Mouse (Mus musculus): ENCODE data around the gene Efna3.

The Efna3 gene

DNA sequence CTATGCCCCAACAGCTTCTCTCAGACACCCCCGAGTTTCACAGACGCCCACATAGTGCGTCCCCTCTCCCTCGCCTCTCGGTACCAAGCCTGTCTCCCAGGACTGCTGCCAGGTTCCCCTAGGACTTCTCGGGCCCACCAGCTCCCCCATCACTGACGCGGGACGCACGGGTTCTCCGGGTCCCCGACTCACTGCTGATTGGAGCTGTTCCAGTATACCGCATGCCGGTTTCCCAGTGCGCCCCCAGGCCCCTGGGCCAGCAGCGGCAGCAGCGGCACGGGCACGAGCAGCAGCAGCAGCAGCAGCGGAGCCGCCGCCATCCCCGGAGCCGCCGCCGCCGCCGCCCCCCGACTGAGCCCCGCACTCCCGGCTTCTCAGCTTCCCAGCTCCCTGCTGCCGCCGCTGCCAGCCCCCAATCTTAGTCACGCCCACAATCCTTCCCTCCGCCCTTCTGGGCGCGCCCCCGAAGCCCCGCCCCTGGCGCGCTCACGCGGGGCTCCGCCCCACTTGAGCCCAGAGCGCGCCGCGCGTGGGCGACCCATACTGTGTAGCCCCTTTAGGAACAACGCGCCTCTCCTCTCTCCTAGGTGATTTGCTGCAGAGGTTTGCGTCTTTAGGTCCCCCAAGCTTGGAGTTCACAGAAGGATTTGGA lies at the start of gene Efna3:
TSS of gene Efna3 (minus strand) at position 452 of the 652 bp plus-strand sequence.
- no peak for DNase-seq (ENCODE audit: low read depth, low spot score)

DNA sequence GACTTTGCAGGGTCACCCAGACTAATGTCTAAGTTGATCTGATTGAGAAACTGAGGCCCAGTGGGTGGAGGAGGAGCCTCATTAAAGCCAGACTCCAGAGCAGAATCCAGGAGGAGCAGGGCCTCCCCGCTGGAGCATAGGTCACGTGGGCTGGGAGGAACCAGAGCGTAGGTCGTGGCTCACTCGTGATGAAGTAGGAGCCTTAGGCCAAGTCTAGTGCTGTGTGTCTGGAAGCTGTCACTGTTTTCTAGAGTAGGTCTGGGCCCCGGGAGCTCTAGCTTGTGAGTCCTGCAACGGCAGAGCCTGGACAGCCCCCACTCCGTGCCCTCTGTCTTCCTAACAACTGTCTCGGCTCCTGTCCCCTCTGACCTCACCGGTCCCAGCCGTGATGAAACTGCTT lies 44.6 kb upstream of the Efna3 start:
- no peak for DNase-seq (ENCODE audit: low read depth, low spot score)

DNA sequence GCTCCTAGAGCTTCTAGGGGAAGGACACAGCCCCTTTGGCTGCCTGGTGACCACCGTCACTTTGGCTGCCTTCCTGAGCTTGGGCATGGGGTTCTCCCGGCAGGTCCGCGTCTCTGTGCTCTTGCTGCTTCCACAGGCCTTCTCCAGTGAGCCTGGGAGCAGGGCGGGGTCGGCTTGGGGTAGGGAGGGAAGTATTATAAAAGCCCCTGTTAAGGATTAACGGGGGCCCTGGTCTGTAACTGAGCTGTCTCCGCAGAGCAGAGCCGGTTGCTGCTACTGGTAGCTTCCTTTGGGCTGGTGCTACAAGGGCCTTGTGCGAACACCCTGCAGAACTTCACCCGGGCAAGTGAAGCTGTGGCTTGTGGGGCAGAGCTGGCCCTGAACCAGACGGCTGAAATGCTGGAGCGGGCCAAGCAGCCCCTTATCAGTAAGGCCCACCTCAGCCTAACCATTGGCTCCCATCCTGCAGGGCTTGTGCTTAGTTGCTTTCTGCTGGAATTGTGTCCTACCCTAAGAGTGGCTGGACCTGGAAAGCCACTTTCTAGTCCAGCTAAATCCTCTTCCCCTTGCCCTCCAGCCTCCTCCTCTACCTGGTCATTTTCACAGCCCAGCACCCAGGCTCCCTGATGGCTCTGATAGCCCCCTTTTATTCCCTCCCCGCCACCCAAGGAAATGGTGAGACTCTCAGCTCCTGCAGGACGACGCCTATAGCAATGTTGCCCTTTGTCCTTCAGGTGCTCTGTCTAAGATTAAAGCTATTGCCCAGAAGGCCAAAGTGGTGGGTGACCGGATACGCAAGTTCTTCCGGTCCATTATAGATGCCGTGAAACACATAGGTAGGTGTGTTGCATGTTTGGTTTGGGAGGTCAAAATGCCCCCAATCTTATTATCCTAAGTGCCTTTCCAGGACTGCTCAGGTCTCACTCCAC lies 43.0 kb upstream of the Efna3 start:
- no peak for DNase-seq (ENCODE audit: low read depth, low spot score)

DNA sequence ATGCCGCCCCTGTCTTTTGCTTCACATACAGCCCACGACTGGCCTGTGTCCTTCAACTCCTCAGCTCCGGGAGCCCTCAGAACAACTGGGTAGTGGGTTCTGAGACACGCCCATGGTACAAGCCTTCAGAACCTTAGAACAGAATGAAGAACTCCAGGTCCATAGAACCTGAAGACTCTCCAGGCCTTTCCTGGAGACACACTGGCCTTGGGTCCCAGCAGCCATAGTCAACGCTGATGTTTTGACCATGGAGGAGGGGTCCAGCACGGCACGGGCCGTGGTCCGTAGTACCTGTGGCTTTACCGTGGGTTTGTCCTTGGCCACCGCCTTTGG lies 42.4 kb upstream of the Efna3 start, which contains the start of gene Dcst1:
TSS of gene Dcst1 (minus strand) at position 101 of the 333 bp plus-strand sequence.
- no peak for DNase-seq (ENCODE audit: low read depth, low spot score)

DNA sequence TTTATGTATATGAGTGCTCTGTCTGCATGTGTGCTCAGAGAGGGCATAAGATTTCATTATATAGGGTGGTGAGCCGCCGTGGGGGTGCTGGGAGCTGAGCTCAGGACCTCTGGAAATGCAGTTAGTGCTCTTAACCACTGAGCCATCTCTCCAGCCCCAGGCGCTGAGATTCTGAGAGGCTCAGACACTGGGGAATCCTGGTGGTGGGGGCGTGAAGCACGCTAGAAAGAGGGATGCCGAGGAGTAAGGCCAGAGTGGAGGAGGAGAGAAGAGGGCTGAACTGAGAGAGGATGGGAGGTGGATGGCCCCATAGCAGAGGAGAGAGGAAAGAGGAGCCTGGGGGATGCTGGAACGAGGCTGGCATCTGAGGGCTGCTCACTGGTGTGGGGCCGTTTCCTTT lies 41.9 kb upstream of the Efna3 start:
- DNase-seq (ENCODE audit: low read depth, low spot score) = no peak

DNA sequence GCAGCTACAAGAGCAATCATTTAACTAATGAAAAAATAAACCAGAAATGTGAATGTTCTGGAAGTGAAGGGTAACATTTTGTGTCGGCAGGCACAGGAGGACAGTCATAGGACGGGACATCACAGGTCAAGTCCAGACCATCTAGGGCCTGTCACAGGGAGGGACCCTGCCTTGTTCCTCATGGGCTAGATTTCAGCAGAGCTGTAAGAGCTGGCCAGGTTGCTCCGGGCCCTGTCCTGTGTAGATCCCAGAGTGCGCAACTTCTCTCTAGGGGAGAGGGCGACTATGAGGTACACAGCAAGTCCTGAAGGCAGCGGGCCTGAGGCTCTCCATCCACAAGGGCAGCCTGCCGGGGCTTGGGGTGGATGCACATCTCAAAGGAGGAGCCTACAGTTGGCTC lies 38.9 kb upstream of the Efna3 start, which contains the start of gene Dcst2:
TSS of gene Dcst2 (plus strand) at position 301 of the 400 bp plus-strand sequence.
- no peak for DNase-seq (ENCODE audit: low read depth, low spot score)

DNA sequence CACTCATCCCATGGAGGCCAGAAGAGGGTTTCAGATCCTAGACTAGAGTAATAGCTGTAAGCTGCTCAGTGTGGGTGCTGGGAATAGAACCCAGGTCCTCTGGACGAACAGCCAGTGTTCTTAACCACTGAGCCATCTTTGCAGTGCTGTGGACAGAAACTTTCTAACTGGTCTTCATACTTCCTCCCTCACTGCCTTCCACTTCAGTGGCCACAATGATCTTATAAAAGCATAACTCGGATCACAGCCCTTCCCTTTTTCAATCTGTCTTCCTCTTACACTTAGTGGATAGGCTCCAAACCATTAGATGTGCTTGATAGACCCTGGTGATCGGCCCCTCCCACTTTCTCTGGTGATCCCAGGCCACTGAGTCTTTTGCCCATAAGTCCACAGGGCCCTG lies 37.5 kb upstream of the Efna3 start:
- DNase-seq (ENCODE audit: low read depth, low spot score) = no peak

DNA sequence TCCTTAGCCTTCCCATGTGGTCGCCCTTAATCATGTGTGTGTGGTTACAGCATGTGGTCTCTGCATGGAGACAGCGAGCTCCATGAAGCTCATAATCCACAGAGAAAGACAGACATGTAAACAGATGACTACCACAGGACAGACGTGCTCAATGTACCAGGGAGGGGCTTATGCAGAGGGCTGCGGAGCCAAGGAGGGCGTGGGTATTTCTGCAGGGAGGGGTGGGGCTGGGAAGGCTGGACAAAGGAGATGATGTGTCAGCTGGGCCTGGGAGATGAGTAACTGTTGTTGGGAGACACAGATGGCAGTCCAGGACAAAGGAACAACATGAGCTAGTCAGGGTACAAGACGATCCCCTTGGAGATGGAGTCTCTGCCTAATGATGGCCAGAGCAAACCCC lies 36.9 kb upstream of the Efna3 start:
- DNase-seq (ENCODE audit: low read depth, low spot score) = peak; percentile 65

DNA sequence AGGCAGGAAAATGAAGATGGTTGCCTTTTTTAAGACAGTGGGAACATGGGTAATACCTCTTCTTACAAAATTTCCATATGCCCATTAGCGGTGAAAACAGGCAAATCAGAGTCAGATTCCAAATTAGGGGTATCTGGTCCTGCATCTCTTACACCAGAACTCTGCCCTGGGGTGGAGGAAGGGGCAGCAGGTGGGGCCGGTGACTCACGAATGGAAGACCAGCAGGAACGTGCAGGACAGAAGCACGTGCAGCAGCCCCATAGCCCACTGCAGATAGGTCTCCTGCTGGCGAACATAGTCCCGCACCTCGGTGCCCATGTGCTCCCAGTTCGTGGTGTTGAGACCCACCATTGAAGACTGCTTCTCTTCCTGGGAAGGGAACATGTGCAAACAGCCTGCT lies 33.3 kb upstream of the Efna3 start:
- no peak for DNase-seq (ENCODE audit: low read depth, low spot score)

DNA sequence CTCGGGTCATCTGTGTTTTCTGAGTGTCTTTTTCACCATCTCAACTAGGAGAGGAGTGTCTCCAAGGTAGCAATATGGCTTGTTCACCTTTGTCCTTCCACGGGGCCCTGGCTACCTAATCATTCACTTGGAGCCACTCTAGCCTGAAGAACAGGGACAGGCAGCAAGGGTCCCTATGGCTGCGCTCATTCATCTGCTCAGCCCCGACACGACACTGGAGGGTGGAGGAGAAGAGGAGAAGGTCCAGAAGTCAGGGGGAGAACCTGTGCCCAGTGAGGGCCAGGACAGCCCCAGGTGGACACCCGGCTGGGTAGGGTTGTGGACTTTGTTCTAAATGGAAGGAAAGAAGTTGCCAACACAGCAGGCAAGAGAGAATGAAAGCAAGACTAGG lies 32.7 kb upstream of the Efna3 start:
- DNase-seq (ENCODE audit: low read depth, low spot score) = no peak

DNA sequence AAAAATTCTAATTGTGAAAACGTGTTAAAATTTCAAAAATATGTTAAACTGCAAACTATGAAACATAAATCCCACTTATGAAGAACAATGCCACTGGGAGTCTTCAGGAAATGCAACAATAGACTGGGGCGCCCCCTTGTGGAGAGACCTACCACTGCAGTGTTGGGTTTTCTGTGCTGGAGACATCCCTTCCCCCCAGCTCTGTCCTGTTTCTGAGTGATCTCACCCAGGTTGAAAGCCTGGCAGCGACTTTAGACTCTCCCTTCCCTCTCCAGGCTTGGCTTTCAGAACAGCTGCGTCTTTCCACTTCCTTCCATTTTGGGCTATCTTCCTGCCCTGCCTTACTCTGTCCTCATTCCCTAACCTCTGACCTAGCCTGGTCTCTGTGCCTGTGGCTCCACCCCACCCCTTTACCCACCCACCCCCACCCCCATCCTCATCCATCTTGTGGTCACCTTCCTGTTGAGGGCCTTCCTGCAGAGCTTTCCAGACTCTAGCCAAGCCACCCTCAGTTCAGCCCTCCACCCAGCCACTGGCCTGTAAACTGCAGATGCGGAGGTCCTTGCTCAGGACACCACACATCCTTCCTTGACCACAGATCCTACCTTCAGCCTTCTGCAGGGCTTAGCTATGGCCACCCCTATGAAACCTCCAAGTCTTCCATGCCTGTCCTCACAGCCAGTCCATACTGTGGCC lies 32.2 kb upstream of the Efna3 start:
- DNase-seq (ENCODE audit: low read depth, low spot score) = peak; percentile 96

DNA sequence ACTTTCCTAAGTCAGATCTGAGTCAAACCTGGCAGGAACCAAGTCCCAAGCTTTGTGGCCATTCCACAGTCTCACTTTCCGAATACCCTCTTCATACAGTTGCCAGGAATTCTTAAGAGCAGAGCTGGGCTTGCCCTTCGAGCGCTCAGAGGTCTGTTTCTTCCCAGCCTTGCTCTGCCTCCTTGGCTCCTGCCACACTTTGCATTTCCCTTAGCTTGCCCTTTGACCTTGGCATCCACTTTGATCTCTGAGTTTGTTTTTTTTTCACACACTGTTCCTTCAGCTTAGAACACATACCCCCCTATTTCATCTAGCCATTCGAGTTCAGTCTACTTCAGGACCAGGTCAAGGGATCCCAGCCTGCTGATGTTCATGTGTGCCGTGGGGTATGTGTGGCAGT lies 28.5 kb upstream of the Efna3 start:
- no peak for DNase-seq (ENCODE audit: low read depth, low spot score)

DNA sequence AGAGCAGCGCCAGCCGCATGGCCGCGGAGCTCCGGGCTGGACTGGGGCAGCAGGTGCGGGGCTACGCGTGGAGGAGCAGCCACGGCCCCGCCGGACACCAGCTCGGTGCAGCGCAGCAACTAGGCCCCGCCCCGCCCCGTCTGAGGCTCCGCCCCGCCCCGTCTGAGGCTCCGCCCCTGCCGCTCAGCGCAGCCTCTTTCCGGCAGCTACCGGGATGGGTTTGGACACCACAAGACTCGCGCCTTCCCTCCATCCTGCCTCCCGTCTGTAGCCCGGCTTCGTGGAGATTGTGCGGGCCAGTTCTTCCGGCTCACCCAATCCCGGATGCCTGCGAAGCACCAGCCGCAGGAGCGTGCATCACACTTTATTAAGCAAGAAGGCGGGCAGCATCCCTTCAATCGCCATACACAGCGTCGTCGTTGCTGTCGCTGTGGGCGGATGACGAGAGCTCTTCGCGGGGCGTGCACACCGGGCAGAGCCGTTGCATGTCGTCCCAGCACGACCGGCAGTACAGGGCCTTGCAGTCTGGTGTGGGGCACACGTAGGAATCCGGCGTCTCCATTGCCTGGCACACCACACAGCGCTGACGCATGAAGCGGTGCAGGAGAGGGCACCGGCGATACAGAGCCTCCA lies 27.2 kb upstream of the Efna3 start, which contains the start of gene Adam15:
TSS of gene Adam15 (minus strand) at position 128 of the 633 bp plus-strand sequence.
- peak; percentile 88 for DNase-seq (ENCODE audit: low read depth, low spot score)

DNA sequence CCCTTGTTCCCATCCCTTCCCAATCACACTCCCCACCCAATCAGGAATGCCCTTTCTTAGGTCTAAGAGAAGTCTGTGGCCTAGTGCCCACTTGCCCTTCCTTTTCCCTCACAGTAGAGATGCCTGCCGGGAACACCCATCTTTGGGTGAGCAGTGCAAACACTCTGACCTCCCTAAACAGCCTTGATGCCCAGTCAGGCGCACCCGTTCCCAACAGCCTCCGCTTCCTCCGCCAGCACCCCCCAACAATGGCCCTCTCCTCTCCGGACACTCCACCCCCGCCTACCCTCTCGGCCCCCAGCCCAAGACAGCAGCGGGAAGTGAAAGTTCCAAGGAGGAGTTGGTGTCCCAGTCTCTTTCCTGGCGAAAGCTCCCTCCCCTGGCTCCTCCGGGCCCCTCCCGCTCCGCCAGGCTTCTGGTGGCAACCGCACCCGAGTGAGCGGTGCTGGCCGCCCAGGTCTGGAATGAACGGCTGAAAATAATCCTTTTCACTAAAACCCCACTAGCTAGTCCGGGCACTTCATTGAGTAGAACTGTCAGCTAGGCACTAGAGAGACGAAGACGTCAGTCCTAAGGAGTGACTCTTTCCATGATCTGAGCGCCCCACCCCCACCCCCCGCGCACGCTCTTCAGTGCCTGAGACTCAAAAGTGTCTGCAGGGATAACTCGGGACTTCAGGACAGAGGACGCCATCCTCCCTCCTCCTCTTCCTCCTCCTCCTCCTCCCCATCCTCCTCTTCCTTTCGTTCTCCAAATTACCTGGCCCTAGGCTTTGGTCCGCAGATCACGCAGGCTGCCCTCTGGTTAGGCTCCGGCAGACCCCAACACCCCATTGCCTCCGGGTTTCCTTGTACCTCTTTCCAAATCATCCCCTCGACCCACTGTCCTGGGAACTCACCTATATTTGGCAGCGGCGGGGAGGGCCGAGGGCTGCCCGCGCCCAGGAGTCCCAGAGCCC lies 26.4 kb upstream of the Efna3 start:
- peak; percentile 89 for DNase-seq (ENCODE audit: low read depth, low spot score)

DNA sequence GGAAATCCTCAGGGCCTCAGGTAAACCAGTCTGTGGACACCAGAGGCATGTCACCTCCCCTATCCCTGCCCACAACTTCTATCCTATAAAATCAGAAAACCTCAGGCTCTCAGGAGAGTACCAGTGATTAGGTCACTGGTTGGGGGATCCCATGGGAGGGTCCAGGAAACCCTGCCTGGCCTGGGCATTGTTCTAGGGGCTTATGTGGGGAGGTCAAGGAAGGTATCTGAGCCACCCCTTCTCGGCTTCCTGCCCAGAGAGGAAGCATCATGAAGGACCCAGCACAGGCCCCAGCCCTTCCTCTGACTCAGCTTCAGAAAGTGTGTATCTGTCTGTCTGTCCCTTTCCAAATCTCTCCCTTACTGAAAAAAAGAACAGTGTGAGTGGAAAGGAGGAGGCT lies 25.2 kb upstream of the Efna3 start:
- no peak for DNase-seq (ENCODE audit: low read depth, low spot score)

DNA sequence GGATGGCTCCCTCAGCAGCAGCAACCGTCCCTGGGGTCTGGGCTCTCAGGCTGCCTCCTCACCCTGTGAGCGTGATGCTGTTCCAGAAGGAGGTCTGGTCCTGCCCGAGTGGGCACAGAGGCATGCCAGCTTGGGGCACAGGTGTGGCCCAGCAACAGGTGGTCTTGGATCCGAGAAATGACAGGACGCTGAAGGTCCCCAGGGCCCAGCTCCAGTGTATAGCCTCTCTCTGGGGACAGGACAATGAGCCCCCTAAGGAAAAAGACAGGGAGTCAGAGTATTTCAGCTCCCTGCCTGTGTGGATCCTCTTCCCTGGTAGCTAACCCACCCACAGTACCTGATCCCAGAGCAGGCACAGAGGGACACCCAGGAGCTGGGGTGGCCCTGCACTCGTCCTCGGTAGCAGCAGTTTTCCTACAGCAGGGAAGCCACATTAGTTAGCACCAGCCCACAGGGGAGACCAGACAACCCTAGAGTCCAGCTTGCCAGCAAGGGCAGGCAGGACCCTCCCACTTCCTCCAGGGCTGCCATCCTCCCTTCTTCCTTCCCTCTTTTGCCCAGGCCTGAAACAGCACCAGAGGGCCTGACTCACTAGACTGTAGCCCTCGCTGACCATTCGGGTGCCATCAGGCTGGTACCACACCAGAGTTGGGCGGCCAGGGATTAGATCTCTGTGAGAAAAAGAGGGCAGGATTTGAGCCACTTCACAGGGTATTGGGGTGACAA lies 24.2 kb upstream of the Efna3 start:
- DNase-seq (ENCODE audit: low read depth, low spot score) = no peak

DNA sequence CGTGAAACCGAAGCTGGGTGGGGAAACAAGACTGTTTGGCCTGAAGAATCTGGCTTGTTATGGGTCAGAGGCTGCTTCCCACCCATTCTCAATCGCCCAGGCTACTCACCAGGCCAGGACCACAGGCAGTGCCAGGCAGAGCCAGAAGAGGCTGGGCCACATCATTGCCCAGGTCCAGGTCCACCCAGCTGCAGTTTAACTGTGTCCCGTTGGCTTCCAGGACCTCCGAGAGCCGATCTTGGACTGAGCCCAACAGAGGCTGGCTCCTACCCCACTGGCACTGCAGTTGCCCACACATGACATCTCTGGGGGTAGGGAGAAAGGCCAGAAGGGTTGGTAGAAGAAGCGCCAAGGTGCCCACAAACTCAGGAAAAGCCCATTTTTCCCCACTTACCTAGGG lies 20.5 kb upstream of the Efna3 start:
- DNase-seq (ENCODE audit: low read depth, low spot score) = no peak

DNA sequence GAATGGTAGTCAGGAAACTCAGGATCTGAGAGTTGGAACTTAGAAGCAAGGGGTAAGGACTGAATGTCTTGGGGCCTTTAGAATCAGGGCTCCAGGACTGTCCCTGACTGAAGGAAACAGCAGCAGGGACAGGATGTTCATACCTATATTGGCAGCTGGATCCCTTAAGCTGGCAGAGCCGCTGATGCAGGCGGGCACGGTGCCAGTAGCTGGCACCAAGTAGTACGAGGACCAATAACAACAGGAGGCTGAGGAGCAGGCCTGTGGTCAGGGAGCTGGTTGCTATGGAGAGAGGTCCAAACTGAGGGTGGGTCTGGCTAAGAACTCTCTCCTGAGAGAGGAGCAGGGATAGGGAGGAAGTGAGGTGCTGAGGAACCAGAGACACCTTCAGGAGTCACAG lies 19.0 kb upstream of the Efna3 start:
- no peak for DNase-seq (ENCODE audit: low read depth, low spot score)

DNA sequence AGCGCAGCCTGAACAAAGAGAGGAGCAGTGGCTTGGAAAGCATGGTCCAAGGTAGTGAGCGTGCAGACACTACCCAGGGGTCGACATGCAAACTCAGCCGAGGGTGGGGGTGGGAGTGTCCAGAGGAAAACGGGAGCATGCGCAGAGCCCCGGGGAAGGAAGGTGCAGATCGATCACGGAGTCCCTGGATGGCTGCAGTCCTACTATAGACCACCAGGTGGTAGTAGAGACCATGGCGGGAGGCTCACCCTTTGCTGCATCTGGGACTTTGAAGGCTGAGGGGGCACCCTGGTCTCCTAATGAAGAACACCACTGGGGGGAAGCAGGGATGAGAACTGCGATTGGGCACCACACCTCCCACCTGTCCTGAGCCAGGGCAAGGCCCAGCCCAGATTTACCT lies 17.7 kb upstream of the Efna3 start:
- DNase-seq (ENCODE audit: low read depth, low spot score) = peak; percentile 79

DNA sequence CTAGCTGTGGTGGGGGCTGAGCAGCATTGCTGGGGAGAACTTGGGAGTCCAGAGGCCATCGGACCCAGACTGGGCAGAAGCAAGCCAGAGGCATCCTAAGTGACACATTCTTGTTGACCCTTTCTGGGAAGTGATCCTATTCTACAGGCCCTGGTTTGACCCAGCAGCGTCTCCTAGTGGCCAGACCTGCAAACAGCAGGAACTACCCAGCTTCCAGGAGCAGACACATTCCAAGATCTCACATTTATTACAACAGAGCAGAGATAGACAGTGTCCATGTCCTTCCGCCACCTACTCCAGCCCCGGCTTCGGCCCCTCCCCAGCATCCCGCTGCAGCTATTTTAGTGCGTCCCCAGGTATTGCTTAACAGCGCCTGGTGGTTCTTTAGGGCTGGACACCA lies 16.7 kb upstream of the Efna3 start:
- DNase-seq (ENCODE audit: low read depth, low spot score) = peak; percentile 92
